Mouse (Mus musculus): ENCODE measurements around the gene Fndc8. TPM values are rescaled to one million over a fixed set of nuclear protein-coding genes. Genes with fewer than 3 reads are reported as not detected.

The Fndc8 gene
- polyA plus RNA-seq, 1 experiment from 2014 or later = 0.35 TPM

- Histone ChIP-seq H3K9me3 (ENCODE audit: control insufficient read depth, low read length) (no peaks in the 10 kb centered on the region), H3K9ac (ENCODE audit: low read length) (no peak overlapping the region), H3K27me3 (ENCODE audit: control insufficient read depth, insufficient read depth, low read length) (no peaks in the 10 kb centered on the region), H3K27ac (replicated peaks in 1 of 2; ENCODE audit: control insufficient read depth in 1 of 2, insufficient read depth in 1 of 2, low read depth in 2 of 2, low read length in 2 of 2) (no peak overlapping the region), H3K4me2 (ENCODE audit: low read length) (no peak overlapping the region), H3K4me3 (ENCODE audit: control insufficient read depth in 1 of 2, insufficient read depth in 1 of 2, low read depth in 1 of 2, low read length in 2 of 2) (no peak overlapping the region), H3K36me3 (ENCODE audit: control insufficient read depth, insufficient read depth, low read length) (peaks cover 69% of the 10 kb centered on the region), H3K4me1 (ENCODE audit: control insufficient read depth in 2 of 2, insufficient read depth in 2 of 2, low read length in 2 of 2) (peaks cover 11 to 18% of the 10 kb centered on the region in 2 experiments)
- WGBS = 53% methylated on average over 8 of the region's 8 CpGs
- ATAC-seq (ENCODE audit: insufficient number of reproducible peaks, insufficient read depth, low FRiP score, low read depth) = no peak
Measured at GRCm38 (mm10) chr11:82904952-82905351, 13.0 kb downstream of the Fndc8 start.

GRCm38 (mm10) chr11:82905816-82906215, 13.9 kb downstream of the Fndc8 start:
- peaks cover 17 to 25% of the 10 kb centered on the region in 2 experiments for H3K4me1 ChIP-seq (ENCODE audit: control insufficient read depth in 2 of 2, insufficient read depth in 2 of 2, low read length in 2 of 2)
- H3K27ac ChIP-seq (replicated peaks in 1 of 2; ENCODE audit: control insufficient read depth in 1 of 2, insufficient read depth in 1 of 2, low read depth in 2 of 2, low read length in 2 of 2) = no peak overlapping the region
- no peaks in the 10 kb centered on the region for H3K27me3 ChIP-seq (ENCODE audit: control insufficient read depth, insufficient read depth, low read length)
- H3K36me3 ChIP-seq (ENCODE audit: control insufficient read depth, insufficient read depth, low read length) = peaks cover 60% of the 10 kb centered on the region
- no peaks in the 10 kb centered on the region for H3K9me3 ChIP-seq (ENCODE audit: control insufficient read depth, low read length)
- no peak overlapping the region for H3K4me3 ChIP-seq (ENCODE audit: control insufficient read depth in 1 of 2, insufficient read depth in 1 of 2, low read depth in 1 of 2, low read length in 2 of 2)
- no peak for ATAC-seq (ENCODE audit: insufficient number of reproducible peaks, insufficient read depth, low FRiP score, low read depth)
- no peak overlapping the region for H3K4me2 ChIP-seq (ENCODE audit: low read length)
- 80% methylated on average over 5 of the region's 5 CpGs for WGBS
- no peak overlapping the region for H3K9ac ChIP-seq (ENCODE audit: low read length)

DNA sequence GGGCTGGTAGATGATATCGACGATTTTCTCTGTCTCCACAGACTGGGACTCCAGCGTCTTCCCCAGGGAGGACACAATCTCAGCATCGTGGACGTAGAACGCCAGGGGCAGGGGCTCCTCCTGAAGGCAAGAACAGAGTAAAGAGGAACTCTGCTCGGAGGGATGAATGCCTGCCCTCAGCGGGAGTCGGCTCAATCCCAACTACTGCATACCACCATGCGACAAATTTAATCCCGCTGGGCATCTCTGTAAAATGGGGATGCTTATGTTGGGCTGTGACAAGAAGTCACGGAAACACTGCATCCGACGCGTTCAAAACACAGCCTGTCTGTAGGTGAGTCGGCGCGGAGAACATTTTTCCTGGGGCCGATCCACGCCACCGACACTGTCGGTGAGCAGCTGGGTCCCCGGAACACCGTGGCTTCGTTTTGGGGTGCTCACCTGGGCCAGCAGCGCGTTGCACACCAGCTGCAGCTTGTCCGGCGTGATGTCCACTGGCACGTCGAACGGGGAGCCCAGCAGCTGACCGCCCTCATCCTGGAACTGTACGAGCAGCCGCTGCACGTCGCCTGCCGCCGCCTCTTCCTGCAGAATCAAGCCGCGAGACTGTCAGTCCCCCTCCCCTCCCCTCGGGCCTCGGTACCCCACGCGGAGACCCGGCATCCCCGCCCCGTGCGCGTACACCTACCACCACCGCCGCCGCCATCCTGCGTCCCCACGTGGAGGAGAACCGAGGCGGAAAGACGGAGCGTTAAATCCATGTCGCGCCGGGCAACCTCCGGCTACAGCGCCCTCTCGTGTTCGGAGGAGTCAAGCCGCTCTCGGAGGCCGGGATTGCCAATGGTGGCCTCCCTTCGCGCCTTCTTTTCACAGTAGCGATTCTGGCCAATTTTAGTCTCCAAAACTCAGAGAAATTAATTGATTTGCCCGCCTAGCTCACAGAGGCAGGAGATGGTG, 16.0 kb downstream of the Fndc8 start, which contains the start of gene Nle1:
Nle1 (minus strand) TSS at position 761 of the 957 bp plus-strand sequence.
- Histone ChIP-seq H3K36me3 (ENCODE audit: control insufficient read depth, insufficient read depth, low read length) (peaks cover 39% of the 10 kb centered on the region), H3K9ac (ENCODE audit: low read length) (peak within 1 kb of the TSS; percentile 84), H3K9me3 (ENCODE audit: control insufficient read depth, low read length) (no peaks in the 10 kb centered on the region), H3K4me1 (ENCODE audit: control insufficient read depth in 2 of 2, insufficient read depth in 2 of 2, low read length in 2 of 2) (peaks cover 17 to 33% of the 10 kb centered on the region in 2 experiments), H3K27me3 (ENCODE audit: control insufficient read depth, insufficient read depth, low read length) (no peaks in the 10 kb centered on the region), H3K27ac (replicated peaks in 1 of 2; ENCODE audit: control insufficient read depth in 1 of 2, insufficient read depth in 1 of 2, low read depth in 2 of 2, low read length in 2 of 2) (no peak within 1 kb of the TSS), H3K4me2 (ENCODE audit: low read length) (peak within 1 kb of the TSS; percentile 90), H3K4me3 (ENCODE audit: control insufficient read depth in 1 of 2, insufficient read depth in 1 of 2, low read depth in 1 of 2, low read length in 2 of 2) (peak within 1 kb of the TSS; percentile 75 to 79)
- no peak for ATAC-seq (ENCODE audit: insufficient number of reproducible peaks, insufficient read depth, low FRiP score, low read depth)
- 2% methylated on average over 73 of the region's 73 CpGs for WGBS

GRCm38 (mm10) chr11:82908608-82908989, 16.7 kb downstream of the Fndc8 start:
- peak overlapping the region; percentile 84 for H3K9ac ChIP-seq (ENCODE audit: low read length)
- peak overlapping the region; percentile 75 to 79 for H3K4me3 ChIP-seq (ENCODE audit: control insufficient read depth in 1 of 2, insufficient read depth in 1 of 2, low read depth in 1 of 2, low read length in 2 of 2)
- no peaks in the 10 kb centered on the region for H3K27me3 ChIP-seq (ENCODE audit: control insufficient read depth, insufficient read depth, low read length)
- H3K27ac ChIP-seq (replicated peaks in 1 of 2; ENCODE audit: control insufficient read depth in 1 of 2, insufficient read depth in 1 of 2, low read depth in 2 of 2, low read length in 2 of 2) = no peak overlapping the region
- no peaks in the 10 kb centered on the region for H3K9me3 ChIP-seq (ENCODE audit: control insufficient read depth, low read length)
- peak overlapping the region; percentile 90 for H3K4me2 ChIP-seq (ENCODE audit: low read length)
- H3K36me3 ChIP-seq (ENCODE audit: control insufficient read depth, insufficient read depth, low read length) = peaks cover 32% of the 10 kb centered on the region
- ATAC-seq (ENCODE audit: insufficient number of reproducible peaks, insufficient read depth, low FRiP score, low read depth) = no peak
- 57% methylated on average over 8 of the region's 10 CpGs for WGBS
- peaks cover 20 to 38% of the 10 kb centered on the region in 2 experiments for H3K4me1 ChIP-seq (ENCODE audit: control insufficient read depth in 2 of 2, insufficient read depth in 2 of 2, low read length in 2 of 2)

DNA sequence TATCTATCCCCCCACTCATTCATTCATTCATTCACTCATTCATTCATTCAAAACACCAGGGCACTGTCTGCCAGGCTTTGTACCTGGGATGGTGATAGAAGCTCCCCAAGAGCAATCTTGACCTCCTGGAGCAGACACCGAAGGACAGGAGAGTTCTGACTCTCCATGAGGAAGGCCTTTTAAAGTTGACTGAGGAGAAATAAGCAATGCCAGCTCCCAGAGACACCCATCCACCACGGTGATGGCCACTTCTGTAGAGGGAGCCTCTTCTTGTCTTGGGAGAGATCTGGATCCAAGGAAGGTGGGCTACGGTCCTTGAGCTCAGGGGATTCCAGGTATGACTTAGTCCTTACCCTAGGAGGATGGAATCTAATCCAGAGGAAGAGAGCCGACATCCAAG, 18.3 kb downstream of the Fndc8 start, which contains the start of gene Unc45b:
Unc45b (plus strand) TSS at position 301 of the 400 bp plus-strand sequence.
- H3K4me3 ChIP-seq (ENCODE audit: control insufficient read depth in 1 of 2, insufficient read depth in 1 of 2, low read depth in 1 of 2, low read length in 2 of 2) = peak within 1 kb of the TSS; percentile 55
- 53% methylated on average over 4 of the region's 4 CpGs for WGBS
- peak within 1 kb of the TSS; percentile 86 for H3K9ac ChIP-seq (ENCODE audit: low read length)
- peak within 1 kb of the TSS; percentile 97 for H3K27ac ChIP-seq (replicated peaks in 1 of 2; ENCODE audit: control insufficient read depth in 1 of 2, insufficient read depth in 1 of 2, low read depth in 2 of 2, low read length in 2 of 2)
- H3K4me1 ChIP-seq (ENCODE audit: control insufficient read depth in 2 of 2, insufficient read depth in 2 of 2, low read length in 2 of 2) = peaks cover 26 to 55% of the 10 kb centered on the region in 2 experiments
- no peaks in the 10 kb centered on the region for H3K9me3 ChIP-seq (ENCODE audit: control insufficient read depth, low read length)
- ATAC-seq (ENCODE audit: insufficient number of reproducible peaks, insufficient read depth, low FRiP score, low read depth) = no peak
- H3K27me3 ChIP-seq (ENCODE audit: control insufficient read depth, insufficient read depth, low read length) = no peaks in the 10 kb centered on the region
- peak within 1 kb of the TSS; percentile 85 for H3K4me2 ChIP-seq (ENCODE audit: low read length)
- peaks cover 22% of the 10 kb centered on the region for H3K36me3 ChIP-seq (ENCODE audit: control insufficient read depth, insufficient read depth, low read length)

DNA sequence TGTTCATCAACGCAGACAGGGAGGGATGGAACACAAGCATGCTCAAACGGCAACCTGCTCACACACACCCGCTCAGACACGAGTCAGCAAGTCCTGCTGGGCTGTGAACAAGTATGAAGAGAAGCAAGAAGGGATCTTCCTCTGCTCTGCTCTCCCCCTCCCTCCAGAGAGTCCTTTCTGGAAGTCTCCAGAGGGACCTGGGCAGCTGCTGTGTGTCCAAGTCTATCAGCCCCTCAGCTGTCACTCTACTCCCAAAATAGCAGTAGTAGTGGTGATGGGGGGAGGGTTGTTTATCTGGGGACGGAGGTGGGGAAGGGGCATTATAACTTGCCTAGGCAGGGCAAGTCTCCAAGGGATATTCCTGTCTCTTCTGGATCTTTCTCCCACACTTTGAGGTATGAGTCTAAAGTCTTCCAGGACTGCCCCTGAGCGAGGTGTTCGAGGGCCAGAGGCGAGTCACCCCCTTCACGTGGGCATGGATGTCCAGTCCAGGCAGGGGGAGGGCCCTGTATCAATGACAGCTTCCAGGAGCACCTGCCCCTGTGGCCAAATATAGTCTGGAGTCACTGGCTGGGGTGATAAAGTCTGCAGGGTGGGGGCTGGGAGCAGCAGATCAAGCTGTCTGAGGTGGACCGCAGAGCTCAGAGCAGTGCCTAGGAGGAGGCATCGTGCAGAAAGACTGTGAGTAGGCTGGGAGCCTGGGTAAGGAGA, 18.9 kb downstream of the Fndc8 start:
- Histone ChIP-seq H3K4me1 (ENCODE audit: control insufficient read depth in 2 of 2, insufficient read depth in 2 of 2, low read length in 2 of 2) (peaks cover 26 to 56% of the 10 kb centered on the region in 2 experiments), H3K27me3 (ENCODE audit: control insufficient read depth, insufficient read depth, low read length) (no peaks in the 10 kb centered on the region), H3K36me3 (ENCODE audit: control insufficient read depth, insufficient read depth, low read length) (peaks cover 22% of the 10 kb centered on the region), H3K27ac (replicated peaks in 1 of 2; ENCODE audit: control insufficient read depth in 1 of 2, insufficient read depth in 1 of 2, low read depth in 2 of 2, low read length in 2 of 2) (peak overlapping the region; percentile 97), H3K4me2 (ENCODE audit: low read length) (peak overlapping the region; percentile 85), H3K4me3 (ENCODE audit: control insufficient read depth in 1 of 2, insufficient read depth in 1 of 2, low read depth in 1 of 2, low read length in 2 of 2) (peak overlapping the region; percentile 55), H3K9ac (ENCODE audit: low read length) (peak overlapping the region; percentile 86), H3K9me3 (ENCODE audit: control insufficient read depth, low read length) (no peaks in the 10 kb centered on the region)
- WGBS = 14% methylated on average over 11 of the region's 11 CpGs
- ATAC-seq (ENCODE audit: insufficient number of reproducible peaks, insufficient read depth, low FRiP score, low read depth) = peak; percentile 90

- no peak for ATAC-seq (ENCODE audit: insufficient number of reproducible peaks, insufficient read depth, low FRiP score, low read depth)
- Histone ChIP-seq H3K27me3 (ENCODE audit: control insufficient read depth, insufficient read depth, low read length) (no peaks in the 10 kb centered on the region), H3K4me1 (ENCODE audit: control insufficient read depth in 2 of 2, insufficient read depth in 2 of 2, low read length in 2 of 2) (peaks cover 15 to 39% of the 10 kb centered on the region in 2 experiments), H3K4me3 (ENCODE audit: control insufficient read depth in 1 of 2, insufficient read depth in 1 of 2, low read depth in 1 of 2, low read length in 2 of 2) (peak overlapping the region in 1 of 2 experiments; percentile 20; a peak in 1 of 4 replicates), H3K36me3 (ENCODE audit: control insufficient read depth, insufficient read depth, low read length) (peaks cover 48% of the 10 kb centered on the region), H3K9ac (ENCODE audit: low read length) (no peak overlapping the region), H3K4me2 (ENCODE audit: low read length) (peak overlapping the region; percentile 85), H3K9me3 (ENCODE audit: control insufficient read depth, low read length) (no peaks in the 10 kb centered on the region), H3K27ac (replicated peaks in 1 of 2; ENCODE audit: control insufficient read depth in 1 of 2, insufficient read depth in 1 of 2, low read depth in 2 of 2, low read length in 2 of 2) (0 out of 4 replicates have a peak overlapping the region, but pooled peaks of 1 of the 2 experiments have one; percentile 10)
- 6% methylated on average over 16 of the region's 16 CpGs for WGBS
Measured at GRCm38 (mm10) chr11:82914711-82915352, 22.9 kb downstream of the Fndc8 start.

Data from heart, embryonic 14.5 days (tissue).